Mouse (Mus musculus) embryo, embryonic 9.5 days (tissue): ENCODE results near the gene Megf8.

Source experiments
- DNase-seq: peaks from one replicate; pipeline ENCODE4 v3.0.0-alpha.2; 2017; ENCODE audit errors: extremely low spot score

The Megf8 gene

DNA sequence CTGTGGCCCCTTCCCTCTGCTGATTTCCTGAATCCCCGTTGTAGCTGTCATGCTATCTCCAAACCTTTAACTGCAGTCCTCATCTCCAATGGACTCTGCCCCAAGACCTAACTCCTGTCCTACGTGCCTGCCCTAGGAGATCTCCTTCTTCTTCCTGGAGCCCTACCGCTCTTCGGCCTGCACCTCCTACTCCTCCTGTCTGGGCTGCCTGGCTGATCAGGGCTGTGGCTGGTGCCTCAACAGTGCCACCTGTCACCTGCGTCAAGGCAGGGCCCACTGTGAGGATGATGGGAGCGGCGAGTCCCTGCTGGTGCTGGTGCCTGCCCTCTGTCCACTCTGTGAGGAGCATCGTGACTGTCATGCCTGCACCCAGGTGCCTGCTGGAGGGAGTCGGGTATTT, 22.4 kb downstream of the Megf8 start:
- DNase-seq, result no peak

DNA sequence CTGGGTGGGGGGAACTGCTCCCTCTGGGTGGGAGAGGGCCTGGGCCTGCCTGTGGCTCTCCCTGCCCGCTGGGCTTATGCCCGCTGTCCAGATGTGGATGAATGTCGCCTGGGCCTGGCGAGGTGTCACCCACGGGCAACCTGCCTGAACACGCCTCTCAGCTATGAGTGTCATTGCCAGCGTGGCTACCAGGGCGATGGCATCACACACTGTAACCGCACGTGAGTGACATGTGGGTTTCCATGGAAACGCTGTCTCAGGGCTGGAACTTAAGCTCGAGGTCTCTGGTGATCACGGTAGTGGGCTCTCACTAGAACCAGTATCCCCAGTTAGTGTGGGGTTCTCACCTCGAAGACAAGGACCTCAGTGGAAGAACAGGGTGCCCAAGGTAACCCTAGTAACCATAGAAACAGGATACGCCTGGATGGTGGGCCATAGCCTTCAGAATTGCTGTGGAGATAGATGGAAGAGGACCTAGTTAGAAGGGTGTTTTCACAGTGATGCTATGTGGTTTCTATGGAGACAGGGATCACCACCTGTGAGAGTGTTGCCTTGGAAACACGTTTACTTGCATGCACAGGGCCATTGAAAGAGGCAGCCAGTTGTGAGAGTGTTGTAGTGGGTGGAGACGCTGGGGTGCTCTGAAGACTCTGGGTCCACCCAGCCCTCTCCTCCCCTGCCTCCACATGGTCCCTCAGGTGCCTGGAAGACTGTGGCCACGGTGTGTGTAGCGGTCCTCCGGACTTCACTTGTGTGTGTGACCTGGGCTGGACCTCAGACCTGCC, 24.2 kb downstream of the Megf8 start:
- no peak for DNase-seq

DNA sequence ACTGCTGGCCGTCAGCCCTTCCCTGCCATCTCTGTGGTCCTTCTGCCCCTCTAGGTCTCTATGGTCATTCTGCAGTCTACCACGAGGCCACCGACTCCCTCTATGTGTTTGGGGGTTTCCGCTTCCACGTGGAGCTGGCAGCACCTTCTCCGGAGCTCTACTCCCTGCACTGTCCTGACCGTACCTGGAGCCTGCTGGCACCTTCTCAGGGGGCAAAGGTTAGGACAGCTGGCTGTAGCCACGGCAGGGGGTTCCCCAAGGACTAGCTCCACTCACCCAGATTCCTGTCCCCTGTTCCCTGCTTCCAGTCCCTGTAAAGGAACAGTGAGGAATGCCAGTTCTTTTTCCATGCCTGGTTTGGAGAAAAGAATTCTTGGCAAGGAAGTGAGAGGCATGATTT, 31.9 kb downstream of the Megf8 start:
- DNase-seq, result no peak

DNA sequence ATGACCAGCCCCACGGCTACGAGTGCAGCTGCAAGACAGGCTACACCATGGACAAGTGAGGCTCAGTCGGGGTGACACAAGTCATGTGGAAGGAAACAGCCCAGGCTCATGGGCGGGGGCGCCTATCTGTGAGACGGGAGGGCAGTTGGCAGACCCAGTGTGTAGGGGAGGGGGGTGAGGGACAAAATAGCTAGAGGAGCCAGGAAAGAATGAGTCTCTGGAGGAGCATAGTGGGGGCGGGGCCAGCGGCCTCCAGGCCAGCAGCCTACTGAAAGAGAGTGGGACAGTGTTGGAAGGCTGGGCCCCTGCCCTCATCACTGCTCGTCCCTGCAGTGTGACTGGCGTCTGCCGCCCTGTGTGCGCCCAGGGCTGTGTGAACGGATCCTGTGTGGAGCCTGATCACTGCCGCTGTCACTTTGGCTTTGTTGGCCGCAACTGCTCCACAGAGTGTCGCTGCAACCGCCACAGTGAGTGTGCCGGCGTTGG, 41.8 kb downstream of the Megf8 start:
- DNase-seq, result no peak

DNA sequence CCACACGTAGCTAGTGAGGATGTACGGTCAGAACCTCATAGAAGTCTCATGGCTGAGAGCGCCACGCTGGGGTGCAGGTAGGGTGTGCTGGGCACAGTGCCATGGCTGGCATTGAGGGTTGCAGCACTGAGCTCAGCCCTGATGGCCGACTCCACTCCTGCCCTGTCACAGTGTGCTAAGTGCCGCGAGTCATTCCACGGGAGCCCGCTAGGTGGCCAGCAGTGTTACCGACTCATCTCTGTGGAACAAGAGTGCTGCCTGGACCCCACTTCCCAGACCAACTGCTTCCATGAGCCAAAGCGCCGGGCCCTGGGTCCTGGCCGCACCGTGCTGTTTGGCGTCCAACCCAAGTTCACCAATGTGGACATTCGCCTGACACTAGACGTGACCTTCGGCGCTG, 46.2 kb downstream of the Megf8 start:
- DNase-seq, result peak; percentile 29

DNA sequence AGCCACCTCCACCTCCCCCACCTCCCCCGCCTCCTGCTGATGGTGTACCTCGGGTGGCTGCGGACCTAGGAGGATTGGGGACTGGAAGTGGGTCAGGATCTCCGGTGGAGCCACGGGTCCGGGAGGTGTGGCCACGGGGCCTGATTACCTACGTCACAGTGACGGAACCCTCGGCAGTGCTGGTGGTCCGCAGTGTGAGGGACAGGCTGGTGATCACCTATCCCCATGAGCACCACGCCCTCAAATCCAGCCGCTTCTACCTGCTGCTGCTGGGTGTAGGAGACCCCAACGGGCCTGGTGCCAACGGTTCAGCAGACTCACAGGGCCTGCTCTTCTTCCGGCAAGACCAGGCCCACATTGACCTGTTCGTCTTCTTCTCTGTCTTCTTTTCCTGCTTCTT, 46.7 kb downstream of the Megf8 start:
- DNase-seq, result no peak

DNA sequence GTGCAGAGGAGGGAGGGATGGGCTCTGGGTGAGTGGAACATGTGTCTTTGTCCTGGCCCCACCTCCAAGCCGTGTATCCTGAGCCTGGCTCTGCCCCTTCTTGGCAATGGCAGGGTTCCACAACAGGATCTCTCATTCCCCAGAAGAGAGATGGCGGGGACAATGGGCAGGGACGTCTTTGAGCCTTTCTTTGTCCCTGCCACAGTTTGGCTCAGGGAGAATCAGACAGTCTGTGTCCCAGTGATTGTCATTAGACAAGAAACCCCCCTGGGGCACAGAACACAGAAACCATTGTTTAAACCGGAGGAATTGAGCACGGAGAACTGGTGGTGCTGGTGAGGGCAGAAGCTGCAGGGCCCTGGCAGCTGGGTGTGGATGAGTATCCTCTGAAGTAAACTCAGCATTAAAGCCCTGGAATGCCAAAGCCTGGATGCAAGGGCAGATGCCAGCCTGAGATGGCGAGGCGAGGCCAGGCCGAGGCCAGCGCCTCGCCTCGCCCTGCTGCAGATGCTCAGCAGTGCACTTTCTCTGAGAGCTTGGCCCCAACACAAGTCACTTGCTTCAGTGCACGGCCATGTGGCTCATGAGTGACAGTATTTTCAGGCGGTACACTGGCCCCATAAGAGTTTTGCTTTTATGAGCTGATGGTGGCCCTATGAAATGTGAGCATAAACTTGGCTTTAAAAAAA, 49.1 kb downstream of the Megf8 start:
- peak; percentile 32 for DNase-seq

DNA sequence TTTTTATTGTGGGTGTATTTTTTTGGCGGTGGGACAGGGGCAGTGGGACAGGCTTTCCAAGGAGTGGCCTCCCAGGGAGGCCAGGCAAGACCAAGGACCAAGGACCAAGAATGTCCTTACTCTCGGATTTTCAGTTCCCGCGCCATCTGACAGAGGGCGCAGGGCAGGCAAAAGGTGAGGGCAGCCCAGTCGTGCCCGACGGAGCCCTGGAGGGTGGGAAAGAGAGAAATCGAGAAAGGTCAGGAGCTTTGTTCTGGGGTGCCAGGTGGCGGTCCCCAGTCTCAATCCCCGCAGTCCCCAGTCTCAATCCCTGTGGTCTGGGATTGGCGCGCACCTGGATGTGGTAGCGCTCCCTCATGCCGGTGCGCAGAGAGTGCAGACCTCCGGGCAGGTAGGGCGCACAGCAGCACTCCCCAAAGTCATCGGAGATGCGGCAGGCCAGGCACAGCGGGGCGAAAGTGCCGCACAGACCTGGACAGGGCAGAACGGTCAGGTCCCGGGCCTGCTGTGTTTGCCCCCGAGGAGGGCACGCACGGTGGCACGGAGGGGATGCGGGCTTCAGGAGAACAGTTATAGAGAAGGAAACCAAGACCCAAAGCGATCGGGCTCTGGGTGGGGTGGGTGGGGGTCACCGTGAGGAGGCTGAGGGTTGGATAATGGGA, 50.8 kb downstream of the Megf8 start:
- peak; percentile 28 for DNase-seq

DNA sequence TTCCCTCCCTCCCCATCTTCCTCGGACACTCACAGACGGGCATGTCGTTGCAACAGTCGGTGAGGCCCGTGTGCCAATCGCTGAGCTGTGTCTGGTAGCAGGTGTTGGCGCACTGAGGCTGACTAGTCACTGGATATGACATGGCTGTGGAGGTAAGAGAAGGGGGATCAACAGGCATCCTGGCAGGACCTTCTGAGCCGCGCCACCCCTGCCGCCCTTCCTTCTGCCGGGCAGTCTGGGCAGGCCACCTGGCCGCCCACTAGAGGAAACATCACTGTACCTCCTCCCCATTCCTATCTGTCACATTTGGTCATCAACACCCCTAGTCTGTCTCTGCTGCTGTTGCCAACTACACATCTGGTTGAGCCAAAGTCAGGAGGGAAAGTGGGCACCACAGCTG, 51.4 kb downstream of the Megf8 start:
- no peak for DNase-seq

DNA sequence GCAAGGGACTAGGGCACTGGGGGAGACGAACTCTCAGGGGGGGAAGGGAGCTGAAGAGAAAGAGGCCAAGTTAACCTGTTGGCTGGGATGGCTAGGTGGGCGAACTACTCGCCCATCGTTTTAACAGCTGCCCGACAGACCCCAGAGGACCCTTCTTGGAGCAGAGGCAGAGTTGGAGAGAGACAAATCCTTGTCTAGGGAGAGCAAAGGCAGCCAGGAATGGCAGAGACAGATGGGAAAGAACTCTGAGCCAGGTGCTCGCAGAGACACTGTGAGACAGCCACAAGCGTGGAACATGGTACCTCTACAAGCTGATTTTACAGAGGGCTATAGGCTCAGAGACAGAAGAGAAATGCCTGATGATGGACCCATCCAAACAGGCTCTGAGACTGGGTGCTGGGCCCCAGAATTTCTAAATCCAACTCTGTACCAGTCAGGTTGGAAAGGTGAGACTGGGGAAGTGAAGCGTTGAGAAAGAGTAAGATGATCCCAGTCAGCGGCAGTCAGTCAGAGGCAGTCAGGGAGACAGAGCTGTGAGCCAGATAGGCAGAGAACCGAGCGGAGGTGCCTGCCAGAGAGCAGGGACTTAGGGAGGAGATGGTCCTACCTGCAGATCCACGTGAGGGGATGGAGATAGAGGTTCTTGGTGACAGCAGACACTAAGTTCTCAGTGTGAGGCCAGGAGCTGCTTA, 52.2 kb downstream of the Megf8 start, which contains the start of gene Cnfn:
Gene Cnfn, minus strand, starts transcription at position 667 of the 692 bp plus-strand sequence.
- DNase-seq, result no peak

DNA sequence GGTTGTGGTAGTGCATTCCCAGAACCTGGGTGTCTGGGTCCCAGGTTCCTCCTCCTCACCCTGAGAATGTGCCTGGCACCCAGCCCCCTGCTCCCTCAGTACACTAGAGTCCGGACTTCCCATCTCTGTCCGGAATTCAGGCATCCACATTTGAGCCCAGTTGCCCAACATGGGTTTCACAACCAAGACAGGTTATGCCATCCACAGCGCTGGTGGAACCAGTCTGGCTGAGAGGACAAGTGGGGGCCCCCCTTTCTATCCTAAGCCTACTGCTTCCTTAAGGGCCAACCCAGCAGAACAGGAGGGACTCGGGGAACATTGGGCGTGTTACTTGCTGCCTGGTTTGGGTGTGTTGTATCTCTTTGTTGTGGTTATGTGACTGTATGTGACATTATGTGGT, 55.5 kb downstream of the Megf8 start:
- DNase-seq, result no peak

DNA sequence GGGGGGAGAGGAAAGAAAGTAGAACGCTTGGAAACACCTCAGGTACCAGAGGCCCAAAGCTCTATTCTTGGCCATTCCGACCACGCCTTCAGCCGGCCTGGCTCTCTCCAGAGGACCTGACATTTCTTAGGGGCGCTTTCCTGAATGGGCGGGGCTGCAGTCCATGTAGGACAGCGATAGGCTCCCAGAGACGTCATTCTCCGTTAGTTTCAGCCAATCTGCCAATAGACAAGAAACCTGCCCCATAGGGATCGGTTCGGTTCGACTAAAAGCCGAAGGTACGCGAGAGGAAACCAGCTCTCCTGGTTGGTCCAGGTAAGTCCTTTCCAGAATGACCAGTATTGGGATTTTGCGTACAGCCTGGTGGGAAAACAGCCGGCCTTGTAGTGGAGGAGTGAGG, 59.6 kb downstream of the Megf8 start:
- peak; percentile 74 for DNase-seq

DNA sequence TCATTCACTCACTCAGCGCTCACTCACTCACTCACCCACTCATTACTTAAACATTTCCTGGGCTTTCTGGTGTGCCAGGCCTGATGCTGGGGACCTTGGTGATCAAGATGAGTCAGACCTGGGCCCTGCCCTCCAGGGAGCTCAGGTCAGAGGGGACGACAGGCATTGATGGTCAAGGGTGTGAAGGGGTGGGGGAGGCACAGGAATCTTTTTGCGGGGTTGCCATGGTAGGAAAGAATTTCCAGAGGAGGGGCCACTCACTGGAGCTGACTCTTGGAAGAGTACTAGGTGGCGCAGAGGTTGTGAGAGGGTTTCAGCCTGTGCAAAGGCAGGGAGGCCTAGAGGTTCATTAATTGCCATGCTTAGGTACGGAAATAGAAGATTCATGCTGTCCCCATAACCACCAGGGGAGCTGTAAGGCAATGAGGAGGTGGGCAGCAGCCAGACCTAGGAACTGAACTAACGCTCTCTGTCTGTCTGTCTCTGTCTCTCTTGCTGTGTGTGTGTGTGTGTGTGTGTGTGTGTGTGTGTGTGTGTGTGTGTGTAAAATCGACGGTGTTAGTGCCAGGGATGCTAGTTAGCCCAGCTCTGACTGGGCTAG, 60.2 kb downstream of the Megf8 start:
- no peak for DNase-seq

DNA sequence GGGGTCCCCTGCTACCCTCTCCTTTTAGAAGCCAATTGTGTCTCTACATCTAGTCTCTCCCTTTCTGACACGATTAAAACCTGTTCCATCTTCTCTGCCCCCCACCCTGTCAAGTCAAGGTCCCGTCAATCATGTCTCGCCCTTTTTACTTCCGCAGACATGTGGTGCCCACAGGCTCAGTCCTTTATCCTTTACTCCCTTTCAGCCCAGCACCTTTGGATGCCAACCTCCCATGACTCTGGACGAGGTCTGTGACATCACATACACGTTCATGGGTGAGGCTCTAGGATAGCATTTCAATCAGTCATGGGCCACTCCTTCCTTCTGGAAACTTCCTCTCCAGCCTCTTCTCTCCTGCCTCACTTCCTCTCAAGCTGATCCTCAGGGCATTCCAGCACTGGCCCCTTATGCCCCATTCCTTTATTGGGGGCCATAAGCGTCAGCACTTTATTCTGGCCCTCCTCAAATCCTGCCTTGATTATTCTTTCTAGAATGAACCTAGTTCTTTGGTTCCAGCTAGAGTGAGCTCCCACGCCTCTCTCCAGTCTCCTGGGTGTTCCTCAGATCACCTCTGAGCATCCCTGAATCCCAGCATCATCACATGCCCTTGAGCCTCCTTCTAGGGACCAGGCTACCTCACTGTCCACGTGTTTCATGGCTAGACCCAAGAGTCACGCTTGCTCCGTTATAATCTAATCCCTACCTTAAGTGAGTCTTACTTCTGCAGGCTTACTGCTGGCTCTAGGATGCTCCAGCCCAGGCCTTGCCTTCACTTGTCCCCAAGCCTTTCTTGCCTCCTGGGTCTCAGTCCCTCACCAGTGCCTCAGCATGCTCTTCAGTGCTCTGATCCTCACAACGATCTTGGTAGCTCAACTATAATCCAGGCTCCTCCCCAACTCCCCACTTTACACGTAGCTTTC, 61.5 kb downstream of the Megf8 start:
- DNase-seq, result no peak

DNA sequence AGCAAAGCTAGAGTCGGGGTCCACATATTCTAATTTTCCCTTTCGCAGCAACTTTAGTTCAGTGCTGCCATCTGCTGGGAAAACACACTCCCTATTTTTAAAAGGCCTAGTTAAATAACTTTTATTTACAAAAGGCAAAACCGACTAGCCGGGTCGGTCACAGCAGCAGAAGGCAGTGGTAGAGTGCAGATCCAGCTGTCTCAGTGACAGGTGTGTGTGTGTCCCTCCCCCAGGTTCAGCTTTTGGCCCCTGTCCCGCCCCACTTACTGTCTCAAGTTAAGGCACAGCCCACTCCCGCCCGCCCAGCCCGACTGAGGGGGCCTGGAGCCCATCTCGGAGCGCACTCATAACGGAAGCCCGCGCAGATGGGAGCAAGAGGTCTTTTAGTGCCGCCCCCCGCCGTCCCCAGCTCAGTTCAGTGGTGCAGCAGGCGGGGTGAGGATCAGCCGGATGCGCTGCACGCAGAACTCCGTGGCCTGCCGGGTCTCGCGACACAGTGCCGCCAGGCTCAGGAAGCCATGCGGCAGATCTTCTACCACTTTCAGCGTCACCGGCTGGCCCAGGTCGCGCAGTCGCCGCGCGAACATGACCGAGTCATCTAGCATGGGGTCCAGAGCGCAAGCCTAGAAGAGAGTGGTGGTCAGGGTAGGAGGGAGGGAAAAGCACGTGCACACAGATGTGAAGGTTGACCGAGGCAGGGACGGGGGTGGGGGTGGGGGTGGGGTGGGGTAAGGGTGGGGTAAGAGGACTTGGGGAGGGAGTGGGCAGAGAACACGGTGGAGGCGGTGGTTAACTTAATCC, 62.8 kb downstream of the Megf8 start:
- peak; percentile 67 for DNase-seq

DNA sequence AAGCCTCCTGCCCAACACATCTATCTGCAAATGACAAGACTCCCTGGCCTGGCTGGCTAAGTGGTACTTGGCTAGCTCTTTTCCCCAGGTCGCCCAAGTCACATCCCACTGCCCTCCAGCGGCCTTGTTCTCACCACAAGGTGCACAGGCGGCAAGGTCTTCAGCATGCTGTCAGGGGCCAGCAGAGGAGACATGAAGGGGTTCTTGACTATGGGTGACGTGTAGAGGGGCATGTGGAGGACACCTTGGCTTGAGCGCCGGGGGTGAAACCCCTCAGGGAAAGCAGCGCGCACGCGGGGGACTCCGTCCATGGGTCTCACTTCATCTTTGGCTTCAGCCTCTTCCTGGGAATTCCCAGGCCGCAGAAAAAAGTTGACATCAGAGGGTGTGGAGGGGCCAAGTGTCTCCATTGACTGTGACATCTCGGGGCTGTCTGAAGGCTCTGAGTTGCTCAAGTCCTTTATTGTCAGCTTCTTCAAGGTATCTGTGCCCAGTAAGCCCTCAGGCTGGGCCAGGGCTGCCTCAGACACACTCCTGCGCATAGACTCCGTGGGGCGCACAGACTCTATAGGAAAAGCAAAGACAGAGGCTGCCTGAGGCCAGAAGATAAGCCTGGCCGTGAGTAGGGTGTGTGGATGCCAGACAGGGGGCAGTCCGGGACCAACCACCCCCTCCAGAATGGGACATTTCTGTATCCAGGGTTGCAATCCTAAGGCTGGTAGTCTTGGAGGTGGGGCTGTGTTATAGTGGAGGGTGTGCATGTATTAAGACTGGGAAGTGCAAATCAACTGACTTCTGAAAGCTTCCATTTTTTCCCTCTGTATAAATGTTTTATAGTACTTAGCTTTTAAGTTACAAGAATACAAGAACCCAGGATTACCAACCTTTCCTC, 63.7 kb downstream of the Megf8 start:
- no peak for DNase-seq

DNA sequence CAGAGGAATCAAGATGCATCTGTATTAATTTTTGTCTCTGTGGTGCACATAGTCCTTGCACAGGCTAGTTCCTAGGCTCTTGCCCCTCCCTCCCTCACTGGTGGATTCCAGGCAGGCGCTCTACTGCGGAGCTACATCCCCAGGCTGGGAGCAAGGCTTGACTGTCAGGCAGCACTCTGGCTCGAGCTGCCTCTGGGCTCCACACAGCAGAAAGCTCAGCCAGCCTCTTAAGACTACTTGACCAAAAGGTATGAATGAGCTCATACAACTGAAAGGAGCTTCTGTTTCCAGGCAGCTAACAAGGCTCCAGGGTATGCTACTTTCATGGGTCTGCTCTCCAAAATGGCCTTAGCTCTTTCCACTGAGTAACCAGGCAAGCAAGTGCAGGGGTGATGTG, 64.3 kb downstream of the Megf8 start:
- DNase-seq, result no peak

DNA sequence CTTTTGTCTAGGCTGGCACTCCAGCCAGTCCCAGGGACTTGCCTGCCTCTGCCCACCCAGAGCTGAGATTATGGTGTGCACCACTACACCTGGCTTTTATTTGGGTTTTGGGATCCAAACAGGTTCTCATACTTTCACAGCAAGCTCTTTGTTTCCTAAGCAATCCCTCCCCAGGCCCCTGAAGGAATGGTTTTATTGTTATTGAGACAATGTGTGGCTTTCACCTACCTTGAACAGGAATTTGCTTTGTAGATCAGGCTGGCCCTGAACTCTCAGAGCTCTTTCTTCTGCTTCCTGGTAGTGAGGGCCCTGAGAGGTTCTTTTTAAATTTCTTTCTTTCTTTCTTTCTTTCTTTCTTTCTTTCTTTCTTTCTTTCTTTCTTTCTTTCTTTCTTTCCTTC, 65.6 kb downstream of the Megf8 start:
- DNase-seq, result no peak

DNA sequence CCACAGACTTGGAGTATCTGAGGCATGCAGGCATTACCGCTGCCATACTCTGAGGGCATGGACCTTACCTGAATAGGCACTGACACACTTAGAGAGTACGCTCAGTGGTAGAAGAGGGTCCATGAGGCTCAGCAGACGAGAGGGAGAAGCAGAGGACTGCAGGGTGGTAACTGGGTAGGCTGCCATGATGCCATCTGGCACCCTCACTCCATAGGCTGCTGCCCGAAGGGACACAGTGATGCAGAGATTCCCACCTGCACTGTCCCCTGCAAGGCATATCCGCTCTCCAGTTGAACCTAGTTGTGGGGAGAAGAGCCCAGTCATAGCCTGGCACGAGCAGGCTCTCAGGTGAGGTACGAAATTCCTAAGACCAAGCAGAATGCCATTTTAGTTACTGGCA, 66.4 kb downstream of the Megf8 start:
- DNase-seq, result no peak
